Mouse (Mus musculus) liver, embryonic 11.5 days (tissue): ENCODE results near the gene Dhx40. TPM values are rescaled to one million over a fixed set of nuclear protein-coding genes. Genes with fewer than 3 reads are reported as not detected.
A peak's percentile ranks its signal among the peaks of the same experiment; 100 is the strongest.

Experiments
- ATAC-seq: fragments of 200-750 bp; cut with Nextera tagmentation; replicated peaks from 2 replicates; pipeline ENCODE4 v1.8.0; 2017; ENCODE audit warnings: moderate number of reproducible peaks, mild to moderate bottlenecking, moderate TSS enrichment, moderate library complexity; ENCODE audit not compliant: low FRiP score
- DNase-seq: peaks from one replicate; pipeline ENCODE4 v3.0.0-alpha.2; 2017; ENCODE audit warnings: low spot score
- H3K27ac ChIP-seq: fragments of 300-500 bp; sonication (generic); 2 replicates; pipeline ENCODE4 v1.5.1; 2014; ENCODE audit warnings: mild to moderate bottlenecking, low read depth, low read length, control low read depth
- H3K27me3 ChIP-seq: fragments of 300-500 bp; sonication (generic); replicated peaks from 2 replicates; pipeline ENCODE4 v1.6.1; 2014; ENCODE audit warnings: low read length, mixed read lengths; ENCODE audit not compliant: control insufficient read depth, insufficient read depth
- H3K36me3 ChIP-seq: fragments of 300-500 bp; sonication (generic); 2 replicates; pipeline ENCODE4 v1.6.1; 2014; ENCODE audit warnings: mild to moderate bottlenecking, low read length, moderate library complexity, mixed read lengths; ENCODE audit not compliant: control insufficient read depth, insufficient read depth
- H3K4me1 ChIP-seq: fragments of 300-500 bp; sonication (generic); replicated peaks from 2 replicates; pipeline ENCODE4 v1.6.1; 2014; ENCODE audit warnings: low read length, mixed read lengths; ENCODE audit not compliant: control insufficient read depth, insufficient read depth
- H3K4me2 ChIP-seq: fragments of 300-500 bp; sonication (generic); 2 replicates; pipeline ENCODE4 v1.6.1; 2014; ENCODE audit warnings: mild to moderate bottlenecking, control low read depth, moderate library complexity
- H3K4me3 ChIP-seq: fragments of 300-500 bp; sonication (generic); 2 replicates; pipeline ENCODE4 v1.5.1; 2014; ENCODE audit warnings: low read depth, low read length, control low read depth
- H3K9ac ChIP-seq: fragments of 300-500 bp; sonication (generic); 2 replicates; pipeline ENCODE4 v1.6.1; 2014; ENCODE audit warnings: low read depth, low read length, control low read depth
- H3K9me3 ChIP-seq: fragments of 300-500 bp; sonication (generic); 2 replicates; pipeline ENCODE4 v1.6.1; 2016; ENCODE audit warnings: low read length, inconsistent platforms, mixed read lengths; ENCODE audit not compliant: control insufficient read depth
- WGBS: fragments of 180-500 bp; shearing (Covaris S2); extraction: QIAGEN DNeasy Blood & Tissue Kit; methylation state at CpG from one replicate; pipeline ENCODE4 v1.1.7; 2014; 5-methylcytosine and 5-hydroxymethylcytosine counted together
- polyA plus RNA-seq: library from polyadenylated mRNA; unstranded; fragments of >200 nt; fragmentation: Nextera tagmentation; extraction: Ambion mirVana; gene quantifications from 2 replicates; pipeline ENCODE4 v1.2.1, GENCODE M21; 2014

Dhx40 gene
- polyA plus RNA-seq, 1 experiment from 2014 or later: 15.4 TPM

GRCm38 (mm10) chr11:86737301-86738000 lies 70.1 kb downstream of the Dhx40 start:
- DNase-seq: no peak
- 62% methylated on average over 8 of the region's 8 CpGs for WGBS
- Histone ChIP-seq H3K4me1 (peaks cover 34% of the 10 kb centered on the region), H3K4me2 (peak overlapping the region; percentile 8; the same call in 1 of the 2 replicates), H3K9ac (no peak overlapping the region), H3K27ac (peak overlapping the region; percentile 5; the same call in 1 of the 2 replicates), H3K27me3 (no peaks in the 10 kb centered on the region), H3K9me3 (no peaks in the 10 kb centered on the region), H3K36me3 (peaks cover 5% of the 10 kb centered on the region; the same call in 1 of the 2 replicates), H3K4me3 (no peak overlapping the region)
- peak; percentile 90 for ATAC-seq

DNA sequence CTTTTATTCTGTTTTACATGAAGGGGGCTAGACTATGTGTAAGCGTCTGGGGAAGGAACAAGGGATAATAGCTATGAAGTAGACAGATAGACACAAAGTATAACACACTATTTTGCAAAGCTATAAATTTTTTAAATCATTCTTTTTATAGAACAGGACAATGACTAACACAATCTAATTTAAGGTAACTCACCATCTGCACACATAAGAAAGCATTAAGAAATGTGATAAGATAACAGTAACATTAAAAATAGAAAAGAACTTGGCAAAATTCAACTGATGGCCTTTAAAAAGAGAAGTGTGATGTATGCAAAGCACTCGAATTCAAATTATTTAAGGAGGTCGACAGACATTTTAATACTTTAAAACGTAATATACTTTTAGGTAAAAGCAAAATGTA lies 72.6 kb downstream of the Dhx40 start:
- WGBS: 91% methylated on average over 4 of the region's 4 CpGs
- H3K36me3 ChIP-seq: peaks cover 15% of the 10 kb centered on the region
- no peak for DNase-seq
- ATAC-seq: no peak
- no peak overlapping the region for H3K4me3 ChIP-seq
- no peaks in the 10 kb centered on the region for H3K27me3 ChIP-seq
- H3K9me3 ChIP-seq: no peaks in the 10 kb centered on the region
- peaks cover 17% of the 10 kb centered on the region for H3K4me1 ChIP-seq
- H3K27ac ChIP-seq: no peak overlapping the region
- H3K9ac ChIP-seq: no peak overlapping the region
- no peak overlapping the region for H3K4me2 ChIP-seq

- whole genome bisulfite sequencing: 86% methylated on average over 10 of the region's 10 CpGs
- Histone ChIP-seq H3K27me3 (no peaks in the 10 kb centered on the region), H3K36me3 (peaks cover 18% of the 10 kb centered on the region), H3K4me2 (no peak overlapping the region), H3K9ac (no peak overlapping the region), H3K9me3 (no peaks in the 10 kb centered on the region), H3K4me1 (peaks cover 11% of the 10 kb centered on the region), H3K27ac (no peak overlapping the region), H3K4me3 (no peak overlapping the region)
- no peak for ATAC-seq
- no peak for DNase-seq
Measured at GRCm38 (mm10) chr11:86734241-86734939, 73.2 kb downstream of the Dhx40 start.

GRCm38 (mm10) chr11:86731443-86731842 lies 76.1 kb downstream of the Dhx40 start:
- ATAC-seq (no peak), DNase-seq (no peak)
- Histone ChIP-seq H3K9me3 (no peaks in the 10 kb centered on the region), H3K27me3 (no peaks in the 10 kb centered on the region), H3K4me3 (no peak overlapping the region), H3K4me1 (no peaks in the 10 kb centered on the region), H3K9ac (no peak overlapping the region), H3K27ac (no peak overlapping the region), H3K4me2 (no peak overlapping the region), H3K36me3 (peaks cover 27% of the 10 kb centered on the region)
- WGBS: 91% methylated on average over 2 of the region's 2 CpGs

GRCm38 (mm10) chr11:86725607-86726006 lies 81.9 kb downstream of the Dhx40 start:
- DNase-seq (no peak), ATAC-seq (no peak)
- no peak overlapping the region for H3K27ac ChIP-seq
- no peak overlapping the region for H3K9ac ChIP-seq
- no peaks in the 10 kb centered on the region for H3K9me3 ChIP-seq
- no peaks in the 10 kb centered on the region for H3K27me3 ChIP-seq
- peaks cover 36% of the 10 kb centered on the region for H3K36me3 ChIP-seq
- no peaks in the 10 kb centered on the region for H3K4me1 ChIP-seq
- H3K4me3 ChIP-seq: no peak overlapping the region
- no peak overlapping the region for H3K4me2 ChIP-seq

DNA sequence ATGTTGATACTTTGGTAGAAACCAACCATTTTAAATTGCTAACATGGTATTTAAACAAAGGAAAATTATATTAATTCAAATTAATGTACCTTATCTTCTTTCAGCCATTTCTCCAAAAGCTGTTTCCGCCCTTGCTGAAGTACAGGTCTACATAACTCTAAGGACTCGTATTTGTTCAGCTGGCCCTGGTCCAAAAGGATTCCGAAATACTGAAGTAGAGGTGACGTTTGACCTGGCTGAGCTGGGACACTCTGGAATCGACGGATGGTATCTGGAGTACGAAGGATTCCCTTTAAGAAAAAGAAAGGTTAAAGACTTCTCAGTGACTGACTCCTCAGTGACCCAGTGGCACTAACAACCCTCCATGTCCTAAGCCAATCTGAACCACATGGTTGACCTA lies 82.6 kb downstream of the Dhx40 start:
- Histone ChIP-seq H3K36me3 (peaks cover 40% of the 10 kb centered on the region), H3K9me3 (no peaks in the 10 kb centered on the region), H3K4me1 (no peaks in the 10 kb centered on the region), H3K4me2 (no peak overlapping the region), H3K4me3 (no peak overlapping the region), H3K27me3 (no peaks in the 10 kb centered on the region), H3K27ac (no peak overlapping the region), H3K9ac (no peak overlapping the region)
- no peak for ATAC-seq
- DNase-seq: no peak
- WGBS: 93% methylated on average over 7 of the region's 7 CpGs

GRCm38 (mm10) chr11:86724004-86724403 lies 83.5 kb downstream of the Dhx40 start:
- WGBS: 85% methylated on average over 3 of the region's 3 CpGs

GRCm38 (mm10) chr11:86719390-86719789 lies 88.2 kb downstream of the Dhx40 start:
- DNase-seq (no peak), ATAC-seq (no peak)
- no peak overlapping the region for H3K4me3 ChIP-seq
- H3K4me1 ChIP-seq: no peaks in the 10 kb centered on the region
- H3K27ac ChIP-seq: no peak overlapping the region
- 71% methylated on average over 8 of the region's 8 CpGs for WGBS
- no peak overlapping the region for H3K4me2 ChIP-seq
- peaks cover 46% of the 10 kb centered on the region for H3K36me3 ChIP-seq
- H3K27me3 ChIP-seq: no peaks in the 10 kb centered on the region
- H3K9me3 ChIP-seq: no peaks in the 10 kb centered on the region
- H3K9ac ChIP-seq: no peak overlapping the region

More at GRCm38 (mm10) chr11:86724004-86724403, 83.5 kb downstream of the Dhx40 start:
- H3K9ac ChIP-seq: no peak overlapping the region
- H3K27ac ChIP-seq: no peak overlapping the region
- H3K4me2 ChIP-seq: no peak overlapping the region
- no peak for DNase-seq
- no peak for ATAC-seq
- H3K4me1 ChIP-seq: no peaks in the 10 kb centered on the region
- H3K27me3 ChIP-seq: no peaks in the 10 kb centered on the region
- no peaks in the 10 kb centered on the region for H3K9me3 ChIP-seq
- H3K36me3 ChIP-seq: peaks cover 42% of the 10 kb centered on the region
- no peak overlapping the region for H3K4me3 ChIP-seq
